Mouse (Mus musculus) thymus, postnatal 0 days (tissue): Measurements from ENCODE around the gene Lamc3. TPM values are rescaled to one million over a fixed set of nuclear protein-coding genes. Genes with fewer than 3 reads are reported as not detected.

ENCODE experiments used
- DNase-seq: peaks from one replicate; pipeline ENCODE4 v3.0.0-alpha.2; 2015; ENCODE audit warnings: low spot score
- polyA plus RNA-seq: library from polyadenylated mRNA; unstranded; fragments of >200 nt; fragmentation: Nextera tagmentation; extraction: Ambion mirVana; gene quantifications from 2 replicates; pipeline ENCODE4 v1.2.1, GENCODE M21; 2015

The Lamc3 gene
- polyA plus RNA-seq, 1 experiment from 2014 or later = 0.21 TPM

DNA sequence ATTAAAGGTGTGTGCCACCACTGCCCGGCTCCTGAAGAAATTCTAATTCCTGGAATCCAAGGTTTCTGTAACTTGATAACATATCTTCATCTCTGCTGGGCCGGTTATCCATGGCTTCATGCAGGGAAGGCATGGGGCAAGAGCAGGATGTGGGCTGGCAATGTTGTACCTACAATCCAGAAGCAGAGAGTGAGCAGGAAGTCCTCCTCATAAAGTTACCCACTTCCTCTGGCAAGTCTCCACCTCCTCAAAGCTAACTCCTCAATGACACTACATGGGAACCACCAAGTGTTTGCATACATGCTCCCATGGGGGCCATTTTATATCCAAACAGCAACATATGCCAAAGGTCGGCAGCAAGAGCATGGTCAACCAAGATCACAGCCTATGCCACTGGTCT is 42.6 kb downstream of the Lamc3 start:
- peak; percentile 63 for DNase-seq

DNA sequence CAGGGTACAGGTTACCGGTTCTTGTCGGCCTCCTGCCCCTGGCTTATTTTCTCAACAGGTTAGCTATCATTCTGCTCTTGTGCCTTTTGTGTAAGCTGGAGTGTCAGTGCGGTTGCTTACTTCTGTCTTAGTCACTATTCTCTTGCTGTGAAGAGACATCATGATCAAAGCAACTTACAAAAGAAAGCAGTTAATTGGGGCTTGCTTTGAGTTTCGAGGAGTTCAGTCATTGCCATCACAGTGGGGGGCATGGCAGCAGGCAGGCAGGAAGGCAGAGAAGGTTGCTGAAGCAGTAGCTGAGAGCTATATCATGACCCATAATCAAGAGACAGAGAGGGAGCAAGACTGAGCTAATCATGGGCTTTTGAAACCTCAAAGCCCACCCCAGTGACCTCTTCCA is 47.5 kb downstream of the Lamc3 start:
- no peak for DNase-seq

DNA sequence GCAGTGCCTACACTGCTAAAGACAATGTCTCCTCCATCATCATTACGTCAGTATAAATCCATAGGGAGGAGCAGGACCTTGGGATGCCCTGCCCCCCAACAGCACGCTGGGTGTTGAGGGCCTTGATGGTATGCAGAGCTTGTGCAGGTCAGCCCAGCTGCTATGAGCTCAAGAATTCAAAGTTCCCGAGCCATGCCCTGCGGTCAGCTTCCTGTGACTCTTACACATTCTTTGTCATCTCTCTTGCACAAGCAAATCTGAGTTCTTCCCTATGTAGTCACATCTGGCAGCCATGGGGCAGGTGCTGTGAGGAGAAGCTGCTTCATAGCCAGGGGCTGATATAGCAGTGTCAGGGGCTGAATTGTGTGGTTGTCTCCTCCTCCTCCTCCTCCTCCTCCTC is 48.0 kb downstream of the Lamc3 start:
- no peak for DNase-seq

DNA sequence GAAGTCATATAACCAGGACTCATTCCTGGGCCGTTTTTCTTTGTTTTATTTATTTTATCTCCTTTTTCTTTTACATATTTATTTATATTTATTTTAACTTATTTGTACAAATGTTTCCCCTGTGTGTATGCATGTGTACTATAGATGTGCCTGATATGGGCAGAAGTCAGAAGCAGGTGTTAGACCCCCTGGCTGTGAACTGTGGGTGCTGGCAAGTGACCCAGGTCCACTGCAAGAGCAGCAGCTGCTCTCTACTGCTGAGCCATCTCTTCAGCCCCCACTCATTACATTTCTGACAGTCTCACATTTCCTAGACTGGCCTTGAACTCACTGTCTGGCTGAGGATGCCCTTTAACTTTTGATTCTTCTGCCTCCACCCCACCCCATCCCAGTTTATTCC is 51.2 kb downstream of the Lamc3 start:
- DNase-seq = no peak

DNA sequence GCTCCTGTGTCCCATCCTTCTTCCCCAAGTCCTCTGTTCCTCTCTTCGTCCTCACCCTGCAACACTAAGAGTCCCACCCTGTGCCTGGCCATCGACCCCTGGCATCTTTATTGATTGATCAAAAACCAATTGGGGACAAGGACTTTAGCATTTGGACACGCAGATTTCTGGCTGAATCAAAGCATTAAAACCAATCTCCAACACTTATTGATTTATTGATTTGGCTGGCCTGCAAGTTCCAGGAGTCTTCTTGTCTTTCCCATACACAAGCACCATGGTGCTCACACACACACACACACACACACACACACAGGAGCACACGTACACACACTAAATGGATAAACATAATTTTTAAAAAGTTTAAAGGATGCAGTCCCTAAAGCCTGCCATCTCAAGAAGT is 55.9 kb downstream of the Lamc3 start:
- DNase-seq = no peak

DNA sequence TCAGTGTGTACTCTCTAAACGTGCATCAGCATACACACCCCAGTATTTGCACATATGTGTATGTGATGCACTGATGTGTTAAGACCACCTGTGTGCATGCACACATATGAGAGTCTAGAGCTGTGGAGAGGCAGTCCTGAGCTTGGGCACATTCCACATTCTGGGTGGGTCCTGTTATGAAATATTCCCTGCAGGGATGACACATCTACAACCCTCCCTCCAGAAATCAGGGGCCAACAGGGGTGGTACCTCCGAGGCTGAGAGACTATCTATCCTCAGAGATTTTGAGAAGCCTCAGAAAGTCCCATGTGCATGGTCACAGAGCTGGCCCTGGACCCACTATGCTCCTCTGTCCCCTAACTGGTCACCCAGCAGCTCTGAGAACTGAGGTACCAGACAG is 58.5 kb downstream of the Lamc3 start:
- no peak for DNase-seq

DNA sequence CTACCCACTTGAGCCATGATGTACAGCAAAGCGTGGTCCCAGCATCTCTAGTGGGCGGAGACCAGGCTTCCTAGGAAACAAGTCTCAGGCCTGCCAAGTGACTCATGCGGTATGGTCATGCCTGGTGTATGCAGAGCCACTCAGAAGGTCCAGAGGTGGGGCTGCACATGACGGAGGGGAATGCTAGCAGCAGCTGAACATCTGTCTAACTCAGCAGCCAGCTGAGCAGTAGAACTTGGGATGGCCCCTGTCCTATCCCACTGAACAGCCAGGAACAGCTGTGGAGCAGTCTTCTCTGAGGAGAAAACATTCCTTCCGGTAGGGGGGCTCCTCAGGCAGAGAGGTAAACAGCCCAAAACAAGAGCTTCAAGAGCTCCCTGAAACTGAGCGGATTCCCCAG is 61.3 kb downstream of the Lamc3 start:
- DNase-seq = no peak

DNA sequence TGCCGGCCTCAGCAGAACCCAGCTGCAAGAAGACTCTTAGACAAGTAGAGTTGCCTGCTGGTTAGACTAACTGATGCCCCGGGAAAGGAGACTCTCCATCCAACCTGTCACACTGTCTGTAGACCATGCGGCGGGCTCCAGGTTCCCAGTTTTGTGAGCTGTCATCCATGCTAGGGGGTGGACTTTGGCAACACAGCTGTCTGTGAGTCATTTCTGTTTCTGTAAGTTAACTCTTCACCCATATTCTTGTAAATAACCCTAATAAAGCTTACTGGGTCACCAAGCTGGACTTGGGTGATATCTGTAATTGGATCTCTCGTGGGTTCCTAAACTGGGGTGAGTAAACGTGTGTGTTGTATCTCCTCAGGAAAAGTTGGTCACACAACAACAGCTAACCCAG is 61.7 kb downstream of the Lamc3 start:
- DNase-seq = no peak

DNA sequence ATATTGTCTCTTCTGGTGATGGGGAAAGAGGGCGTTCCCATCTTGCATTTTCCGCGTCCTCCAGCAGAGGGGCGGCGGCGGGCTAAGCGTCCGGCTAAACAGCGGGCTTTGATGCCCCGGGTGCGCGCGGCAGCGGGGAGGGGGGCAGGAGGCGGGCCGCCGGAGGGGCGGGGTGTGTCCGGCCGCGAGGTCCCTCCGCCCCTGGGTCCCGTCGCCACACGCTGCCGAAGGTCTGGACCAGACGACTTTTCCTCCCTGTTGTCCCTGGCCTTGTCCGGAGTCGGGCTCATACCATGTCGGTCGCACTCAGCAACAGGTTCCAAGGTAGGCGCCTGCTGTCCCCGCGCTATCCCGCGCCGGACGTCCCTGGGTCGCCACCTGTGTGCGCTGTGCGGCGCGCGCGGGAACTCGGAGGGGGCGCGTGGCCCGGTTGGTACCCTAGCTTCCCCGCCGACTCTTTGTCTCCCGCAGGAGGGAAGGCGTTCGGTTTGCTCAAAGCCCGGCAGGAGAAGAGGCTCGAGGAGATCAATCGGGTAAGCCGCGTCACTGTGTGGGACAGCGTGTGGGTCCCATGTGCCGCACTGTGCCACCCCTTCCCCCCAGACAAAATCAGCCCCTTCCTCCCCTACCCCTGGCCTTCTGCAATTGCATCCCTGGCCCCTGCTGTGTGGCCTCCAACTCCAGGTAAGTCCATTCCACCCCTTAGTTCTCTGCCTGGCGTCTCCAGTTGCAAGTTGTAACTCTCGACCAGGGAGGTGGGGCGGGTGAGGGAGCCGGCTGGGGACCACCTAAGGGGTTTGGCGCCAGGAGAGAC is 63.2 kb downstream of the Lamc3 start, which contains the start of gene Aif1l:
Aif1l (plus strand) TSS at position 82 of the 814 bp plus-strand sequence.
- DNase-seq = peak; percentile 23

DNA sequence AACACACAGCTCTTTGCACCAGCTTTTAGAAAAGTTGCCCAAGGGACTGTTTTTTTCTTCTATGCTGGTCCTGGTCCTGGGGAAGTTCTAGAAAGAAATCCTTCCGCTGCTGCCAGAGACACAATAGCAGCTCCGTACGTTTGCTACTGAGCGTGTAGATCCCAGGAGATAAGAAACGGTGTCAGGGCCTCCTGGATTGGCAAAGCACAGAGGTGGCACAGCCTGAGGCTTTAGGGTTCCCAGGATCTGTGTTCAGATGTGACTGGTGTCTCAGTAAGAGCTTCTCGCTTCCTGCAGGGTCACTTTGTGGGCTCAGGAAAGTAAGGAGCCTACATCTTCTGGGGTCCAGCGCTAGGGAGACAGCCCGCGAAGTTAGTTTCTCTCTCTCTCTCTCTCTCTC is 63.9 kb downstream of the Lamc3 start:
- no peak for DNase-seq

DNA sequence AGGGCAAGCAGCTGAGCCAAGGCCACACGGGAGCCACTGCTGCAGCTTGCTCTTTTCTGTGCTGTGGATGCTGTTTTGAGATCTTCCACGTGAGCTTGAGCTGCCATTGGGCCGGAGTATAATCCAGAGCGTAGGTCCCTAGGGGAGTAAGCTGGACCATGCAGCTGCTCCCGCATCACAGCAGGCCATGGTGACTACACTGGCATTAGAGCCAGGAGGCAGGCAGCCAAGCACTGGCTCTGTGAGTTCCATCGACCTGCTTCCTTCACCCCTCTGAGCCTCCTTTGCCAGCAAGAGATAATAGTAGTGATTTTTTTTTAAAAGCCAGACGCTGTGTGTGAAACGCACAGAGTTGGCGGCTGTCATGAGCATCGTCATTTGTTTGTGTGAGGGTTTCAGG is 65.1 kb downstream of the Lamc3 start:
- no peak for DNase-seq

DNA sequence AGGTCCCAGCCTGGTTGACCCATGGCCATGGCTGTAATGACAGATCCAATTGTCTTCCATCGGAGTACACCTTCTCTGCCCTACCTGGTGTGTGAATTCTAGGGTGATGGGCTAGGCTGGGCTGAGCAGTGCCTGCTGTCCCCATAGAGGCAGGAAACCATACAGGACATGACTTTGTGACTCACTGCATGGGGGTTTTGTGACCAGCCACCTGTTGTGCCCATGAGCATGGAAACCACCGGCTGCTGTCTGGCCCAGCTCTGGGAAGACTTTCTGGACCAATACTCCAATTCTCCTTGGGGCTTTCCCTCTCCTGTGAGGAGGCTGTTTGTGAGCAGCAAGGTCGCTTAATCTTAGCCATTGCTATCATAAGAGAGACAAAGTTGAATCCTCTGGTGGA is 65.6 kb downstream of the Lamc3 start:
- no peak for DNase-seq

DNA sequence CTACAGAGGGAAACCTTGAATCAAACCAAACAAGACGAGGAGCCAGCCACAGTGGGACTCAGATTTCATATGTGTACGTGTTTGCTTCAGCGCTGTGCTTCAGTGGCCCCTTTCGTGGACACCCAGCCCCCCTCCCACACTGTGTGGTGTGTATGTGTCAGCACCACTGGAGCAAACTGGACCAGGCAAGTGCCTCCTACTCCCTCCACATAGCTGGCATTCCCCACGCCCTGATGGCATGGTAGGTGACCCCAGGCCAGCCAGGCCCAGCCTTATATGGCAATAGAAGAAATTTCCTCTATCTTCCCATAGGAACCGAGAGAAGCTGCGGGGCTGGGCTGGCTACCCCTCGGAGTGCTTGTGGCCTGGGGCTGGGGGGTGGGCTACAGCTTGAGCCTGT is 66.6 kb downstream of the Lamc3 start:
- no peak for DNase-seq

DNA sequence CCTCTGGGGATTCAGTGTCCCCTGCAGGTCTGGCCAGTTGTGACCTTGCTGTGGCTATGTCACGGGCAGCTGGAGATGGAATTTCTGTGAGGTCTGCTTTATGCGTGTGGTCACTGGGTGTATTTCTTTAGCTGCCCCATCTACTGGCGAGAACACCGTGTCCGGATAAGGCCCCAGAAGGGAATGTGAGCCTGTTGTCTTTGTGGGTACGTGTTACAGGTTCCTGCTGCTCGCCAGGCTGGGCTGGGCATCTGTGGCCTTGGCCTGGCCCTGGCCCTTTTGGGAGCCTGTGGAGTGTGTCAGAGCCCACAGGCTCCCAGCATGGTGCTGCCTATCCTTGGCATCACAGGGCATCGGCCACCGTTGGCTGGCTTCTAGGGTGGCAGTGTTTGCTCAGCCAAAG is 67.7 kb downstream of the Lamc3 start:
- no peak for DNase-seq

DNA sequence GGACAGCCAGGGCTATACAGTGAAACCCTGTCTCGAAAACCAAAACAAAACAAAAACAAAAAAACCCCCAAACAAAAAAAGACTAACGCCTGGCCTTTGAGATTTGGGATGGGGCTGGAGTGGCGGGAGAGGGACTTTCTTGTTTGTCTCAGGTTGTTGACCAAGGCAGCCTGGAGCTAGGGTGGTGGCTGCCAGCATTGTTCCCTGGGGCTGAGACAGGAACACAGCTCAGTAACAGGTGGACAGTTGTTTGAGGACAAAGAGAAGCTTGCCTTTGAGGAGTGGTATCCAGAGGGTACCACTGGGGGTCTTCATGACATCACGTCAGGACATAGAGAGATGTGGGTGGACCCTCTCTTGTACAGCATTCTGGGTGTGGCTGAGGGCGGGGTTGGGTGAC is 68.6 kb downstream of the Lamc3 start:
- no peak for DNase-seq

DNA sequence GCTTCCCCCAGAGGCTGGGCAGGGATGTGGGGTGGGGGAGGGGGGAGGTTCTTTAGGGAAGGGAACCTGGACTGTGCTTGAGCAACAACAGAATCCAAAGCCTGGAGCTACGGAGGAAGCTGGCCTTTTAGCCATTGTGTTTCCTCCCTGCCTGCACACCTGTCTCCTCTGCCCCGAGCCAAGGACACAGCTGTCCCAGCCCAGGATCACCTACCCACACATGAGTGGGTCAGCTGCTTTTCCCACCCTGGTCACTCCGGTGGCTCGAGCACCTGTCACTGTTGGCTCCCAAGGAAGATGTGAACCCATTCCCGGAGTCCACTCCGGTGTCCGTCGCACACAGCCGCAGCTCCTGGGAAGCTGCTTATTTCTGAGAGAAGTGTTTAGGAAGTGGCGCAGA is 70.1 kb downstream of the Lamc3 start:
- DNase-seq = no peak

DNA sequence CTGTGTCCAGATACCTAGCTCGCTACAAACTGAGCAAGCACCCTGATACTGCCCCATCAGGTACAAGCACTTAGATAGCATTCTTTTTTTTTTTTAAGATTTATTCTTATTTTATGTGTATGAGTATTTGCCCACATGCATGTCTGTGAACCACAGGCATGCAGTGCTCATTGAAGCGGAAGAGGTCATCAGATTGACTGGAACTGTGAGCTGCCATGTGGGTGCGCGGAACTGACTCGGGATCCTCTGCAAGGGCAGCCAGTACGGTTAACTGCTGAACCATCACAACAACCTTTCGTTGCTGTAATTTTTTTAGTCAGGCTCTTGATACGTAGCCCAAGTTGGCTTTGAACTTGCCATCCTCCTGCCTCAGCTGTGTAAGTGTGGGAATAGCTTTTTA is 73.9 kb downstream of the Lamc3 start:
- DNase-seq = no peak

DNA sequence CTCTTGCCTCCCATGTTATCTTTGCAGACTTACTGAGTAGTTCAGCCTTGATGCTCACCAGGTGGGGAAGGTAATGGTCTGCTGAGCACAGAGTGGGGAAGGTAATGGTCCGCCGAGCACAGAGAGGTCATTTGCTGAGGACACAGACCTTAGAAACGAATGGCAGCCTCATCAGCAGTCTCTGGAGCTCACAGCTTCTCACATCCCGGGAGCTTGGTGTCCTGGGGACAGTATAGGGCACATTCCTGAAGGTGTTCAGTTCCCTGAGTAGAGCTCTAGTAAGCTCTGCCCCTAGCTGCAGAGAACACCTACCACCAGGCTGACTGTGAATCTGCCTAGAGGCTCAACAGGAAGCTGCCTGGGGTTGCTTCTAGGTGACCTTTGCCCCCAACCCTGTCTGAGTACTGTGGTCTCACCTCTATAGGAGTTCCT is 74.7 kb downstream of the Lamc3 start:
- DNase-seq = no peak

DNA sequence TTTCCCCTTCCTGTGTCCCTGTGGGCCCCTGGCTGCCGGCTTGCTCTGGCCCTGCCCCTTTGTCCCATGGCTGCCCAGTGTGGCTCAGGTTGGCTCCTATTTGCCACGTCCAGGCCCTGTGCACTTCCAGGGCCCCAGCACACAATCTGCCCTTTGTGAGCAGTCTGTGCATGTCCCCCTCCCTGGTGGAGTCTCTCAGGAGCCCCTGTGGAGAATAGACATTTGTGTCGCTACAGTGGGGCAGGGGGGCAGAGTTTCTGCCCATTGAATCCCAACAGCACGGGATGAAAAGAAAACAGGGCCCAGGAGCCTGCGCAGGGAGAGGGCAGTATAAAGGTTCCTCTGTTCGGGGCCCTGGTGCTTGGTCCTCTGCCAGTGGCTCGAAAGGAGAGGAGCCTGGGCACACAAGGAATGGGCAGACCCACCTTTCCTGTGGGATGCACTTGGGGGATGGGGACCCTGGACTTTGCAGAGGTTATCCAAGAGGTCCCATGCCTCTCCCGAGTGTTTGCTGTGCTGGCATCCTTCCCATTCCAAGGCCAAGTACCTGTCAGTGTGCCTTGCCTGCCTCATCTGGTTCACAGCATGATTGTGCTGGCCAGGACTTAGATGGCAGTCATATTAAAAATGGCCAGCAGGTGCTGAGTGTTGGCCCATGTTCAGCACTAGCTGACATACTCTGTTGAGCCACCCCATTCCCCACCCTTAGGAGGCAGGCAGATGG is 75.6 kb downstream of the Lamc3 start:
- DNase-seq = no peak

DNA sequence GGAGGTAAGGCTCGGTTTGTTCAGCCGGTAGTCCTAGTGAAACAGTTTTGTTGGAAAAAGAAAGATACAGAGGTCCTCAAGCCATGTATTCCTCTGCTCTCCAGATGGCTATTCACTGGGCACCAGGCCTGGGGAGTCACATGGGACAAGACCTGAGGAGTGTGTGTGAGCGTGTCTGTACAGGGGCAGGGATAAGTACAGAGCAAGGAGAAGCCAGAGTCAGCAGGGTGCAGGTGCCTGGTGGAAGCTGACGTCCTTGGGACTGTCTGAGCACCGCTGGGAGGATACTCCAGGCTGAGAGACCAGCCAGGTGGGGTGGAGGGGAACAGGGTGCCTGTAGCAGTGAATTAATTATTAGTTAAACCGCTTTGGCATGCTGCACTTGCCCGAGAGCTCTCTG is 76.4 kb downstream of the Lamc3 start:
- DNase-seq = no peak

DNA sequence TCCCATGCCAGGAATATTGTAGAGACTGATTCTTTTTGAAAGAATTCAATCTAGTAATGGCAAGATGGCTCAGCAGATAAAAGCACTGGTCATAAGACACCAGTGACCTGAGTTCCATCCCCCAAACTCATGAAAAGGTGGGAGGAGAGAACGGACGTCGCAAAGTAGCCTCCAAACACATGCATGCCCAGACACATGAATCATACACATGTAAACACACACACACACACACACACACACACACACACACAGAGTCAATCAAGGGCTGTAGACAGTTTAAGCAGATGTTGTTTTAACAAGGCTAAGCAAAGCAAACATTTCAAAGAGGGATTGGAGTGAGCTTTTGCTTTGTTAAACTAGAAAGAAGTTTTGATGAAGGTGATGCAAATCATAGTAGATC is 77.1 kb downstream of the Lamc3 start:
- no peak for DNase-seq

DNA sequence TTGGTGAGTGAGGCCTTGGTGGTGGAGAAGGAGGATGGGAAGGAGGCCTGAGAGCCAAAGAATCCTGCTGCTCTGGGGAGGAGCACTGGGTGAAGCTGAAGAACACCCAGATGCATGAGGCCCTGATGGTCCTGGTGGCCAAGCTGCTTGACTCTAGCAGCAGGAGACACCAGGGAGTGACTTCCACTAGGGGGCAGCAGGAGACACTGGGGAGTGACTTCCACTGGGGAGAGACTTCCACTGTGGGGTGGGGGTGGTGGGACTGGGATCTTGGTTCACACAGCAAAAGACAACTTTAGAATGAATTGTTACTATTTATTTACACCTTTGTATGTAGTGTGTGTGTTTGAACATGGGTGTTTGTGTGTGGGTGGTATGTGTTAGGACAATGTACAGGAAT is 78.0 kb downstream of the Lamc3 start:
- peak; percentile 67 for DNase-seq

DNA sequence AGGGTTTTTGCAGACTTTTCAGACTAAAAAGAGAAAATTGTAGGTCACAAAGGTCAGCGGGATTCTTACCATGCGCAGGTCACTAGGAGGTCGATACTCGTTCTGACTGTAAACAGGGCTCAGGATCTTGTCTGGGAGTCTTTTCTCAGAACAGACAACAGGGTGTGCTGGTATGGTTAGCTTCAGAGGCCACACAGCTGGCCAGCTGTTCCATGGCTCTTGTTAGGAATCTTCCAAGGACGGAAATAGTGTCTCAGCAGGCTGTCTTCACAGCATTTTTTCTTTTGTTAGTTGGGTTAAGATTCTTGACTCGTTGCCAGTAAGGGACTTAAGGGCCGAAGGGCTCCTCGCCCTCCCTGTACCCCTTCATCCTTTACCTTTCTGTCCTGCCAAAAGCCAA is 79.7 kb downstream of the Lamc3 start:
- no peak for DNase-seq
